Mouse (Mus musculus): Measurements from ENCODE around the gene Nsa2. TPM values are rescaled to one million over a fixed set of nuclear protein-coding genes. Genes with fewer than 3 reads are reported as not detected.
"Not testable (repeated sequence)": the region's sequence is repeated elsewhere in the genome, so short reads cannot be mapped to it uniquely, and the experiment has no call there.

Gene Nsa2
- total RNA-seq, 2 experiments from 2014 or later = 51.3 to 52.3 TPM

- Histone ChIP-seq H3K4me3 (no peak overlapping the region), H3K27ac (no peak overlapping the region)
- DNase-seq (ENCODE audit: low spot score in 2 of 2) = no peak
- TF ChIP-seq CTCF (conservative IDR thresholded peaks at IDR 0.05) = no peak
These were observed 16.4 kb downstream of the Nsa2 start for GRCm38 (mm10) chr13:97121341-97121740.

- no peak overlapping the region for H3K4me3 ChIP-seq
- TF ChIP-seq CTCF (conservative IDR thresholded peaks at IDR 0.05) = no peak
- no peak for DNase-seq (ENCODE audit: low spot score in 2 of 2)
- H3K27ac ChIP-seq = no peak overlapping the region
These were observed 28.7 kb downstream of the Nsa2 start for GRCm38 (mm10) chr13:97109046-97109445.

GRCm38 (mm10) chr13:97107721-97108120 is 30.0 kb downstream of the Nsa2 start:
- DNase-seq (ENCODE audit: low spot score in 2 of 2); H3K4me3 ChIP-seq; H3K27ac ChIP-seq: not testable (repeated sequence)

GRCm38 (mm10) chr13:97104996-97105395 is 32.7 kb downstream of the Nsa2 start:
- Histone ChIP-seq H3K27ac (no peak overlapping the region), H3K4me3 (no peak overlapping the region)
- DNase-seq (ENCODE audit: low spot score in 2 of 2) = peak; percentile 29 to 34
- TF ChIP-seq CTCF (conservative IDR thresholded peaks at IDR 0.05) = no peak

GRCm38 (mm10) chr13:97099187-97099852 is 38.4 kb downstream of the Nsa2 start, which contains the start of gene Gm6169:
Gene Gm6169, minus strand, starts transcription at chr13:97099237.
- DNase-seq (ENCODE audit: low spot score in 2 of 2) = peak; percentile 61 to 72
- Histone ChIP-seq H3K4me3 (no peak within 1 kb of the TSS), H3K27ac (no peak within 1 kb of the TSS)
- peak; percentile 74 for TF ChIP-seq CTCF (conservative IDR thresholded peaks at IDR 0.05)

GRCm38 (mm10) chr13:97095726-97096125 is 42.0 kb downstream of the Nsa2 start:
- peak; percentile 14; the same call in 1 of the 2 replicates for TF ChIP-seq CTCF (conservative IDR thresholded peaks at IDR 0.05)
- H3K27ac ChIP-seq = no peak overlapping the region
- H3K4me3 ChIP-seq = no peak overlapping the region
- no peak for DNase-seq (ENCODE audit: low spot score in 2 of 2)

- H3K4me3 ChIP-seq = no peak overlapping the region
- DNase-seq (ENCODE audit: low spot score in 2 of 2) = no peak
- no peak for TF ChIP-seq CTCF (conservative IDR thresholded peaks at IDR 0.05)
- H3K27ac ChIP-seq = no peak overlapping the region
These were observed 49.6 kb downstream of the Nsa2 start for GRCm38 (mm10) chr13:97088183-97088582.

- Histone ChIP-seq H3K27ac (no peak overlapping the region), H3K4me3 (no peak overlapping the region)
- no peak for DNase-seq (ENCODE audit: low spot score in 2 of 2)
- TF ChIP-seq CTCF (conservative IDR thresholded peaks at IDR 0.05) = no peak
These were observed 50.3 kb downstream of the Nsa2 start for GRCm38 (mm10) chr13:97087421-97087820.

- no peak for TF ChIP-seq CTCF (conservative IDR thresholded peaks at IDR 0.05)
- no peak for DNase-seq (ENCODE audit: low spot score in 2 of 2)
- no peak overlapping the region for H3K27ac ChIP-seq
- no peak overlapping the region for H3K4me3 ChIP-seq
These were observed 51.4 kb downstream of the Nsa2 start for GRCm38 (mm10) chr13:97086316-97086715.

- no peak overlapping the region for H3K27ac ChIP-seq
- no peak for TF ChIP-seq CTCF (conservative IDR thresholded peaks at IDR 0.05)
- no peak for DNase-seq (ENCODE audit: low spot score in 2 of 2)
- no peak overlapping the region for H3K4me3 ChIP-seq
These were observed 55.3 kb downstream of the Nsa2 start for GRCm38 (mm10) chr13:97082432-97082831.

GRCm38 (mm10) chr13:97080615-97081014 is 57.1 kb downstream of the Nsa2 start:
- H3K4me3 ChIP-seq = no peak overlapping the region
- no peak overlapping the region for H3K27ac ChIP-seq
- TF ChIP-seq CTCF (conservative IDR thresholded peaks at IDR 0.05) = no peak
- DNase-seq (ENCODE audit: low spot score in 2 of 2) = no peak

GRCm38 (mm10) chr13:97080201-97080600 is 57.5 kb downstream of the Nsa2 start:
- no peak overlapping the region for H3K4me3 ChIP-seq
- H3K27ac ChIP-seq = no peak overlapping the region

More at GRCm38 (mm10) chr13:97080201-97080600, 57.5 kb downstream of the Nsa2 start:
- no peak for DNase-seq (ENCODE audit: low spot score in 2 of 2)
- TF ChIP-seq CTCF (conservative IDR thresholded peaks at IDR 0.05) = no peak

Other genes with a start within 250 kb of the Nsa2 start
- 1 to 10 TPM; 1.8 to 2.1 TPM for gene Gcnt4, start 213.2 kb downstream of the Nsa2 start, total RNA-seq (2021)
- not detected for gene 1700029F12Rik, start 103.6 kb downstream of the Nsa2 start, total RNA-seq (2021)
- gene Fam169a, start 70.7 kb downstream of the Nsa2 start, total RNA-seq (2021) = 10 to 100 TPM; 39.6 TPM
- not detected for gene Gm6169, start 38.7 kb downstream of the Nsa2 start, total RNA-seq (2021)
- 10 to 100 TPM; 30.0 to 31.2 TPM for gene Gfm2, start within 50 bp of the Nsa2 start, total RNA-seq (2021)
- 100 to 1,000 TPM; 118 to 124 TPM for gene Hexb, start 60.4 kb upstream of the Nsa2 start, total RNA-seq (2021)
- 100 to 1,000 TPM; 744 to 746 TPM for gene Enc1, start 103.2 kb upstream of the Nsa2 start, total RNA-seq (2021)